Mouse (Mus musculus): ENCODE measurements around the gene Olfr1246.
"Not testable (repeated sequence)": the region's sequence is repeated elsewhere in the genome, so short reads cannot be mapped to it uniquely, and the experiment has no call there.

Gene Olfr1246

GRCm38 (mm10) chr2:89593057-89593456 lies at the start of gene Olfr1246:
Olfr1246 (minus strand) TSS chr2:89593157.
- DNase-seq (ENCODE audit: low spot score) = no peak

GRCm38 (mm10) chr2:89634883-89635282 lies 41.9 kb upstream of the Olfr1246 start, which contains the start of gene Olfr1249:
Olfr1249 (minus strand) TSS chr2:89634983.
- DNase-seq (ENCODE audit: low spot score) = no peak

- not testable (repeated sequence) for DNase-seq (ENCODE audit: low spot score)
Observed at GRCm38 (mm10) chr2:89618145-89618544, 25.2 kb upstream of the Olfr1246 start, which contains the start of gene Olfr1248. Olfr1248 (minus strand) TSS chr2:89618245.

- DNase-seq (ENCODE audit: low spot score) = no peak
Observed at GRCm38 (mm10) chr2:89614030-89614429, 21.1 kb upstream of the Olfr1246 start, which contains the start of gene Olfr1247. Olfr1247 (minus strand) TSS chr2:89614130.

GRCm38 (mm10) chr2:89578347-89578746 lies 14.6 kb downstream of the Olfr1246 start, which contains the start of gene Olfr1245:
Olfr1245 (minus strand) TSS chr2:89578447.
- DNase-seq (ENCODE audit: low spot score) = no peak

- not testable (repeated sequence) for DNase-seq (ENCODE audit: low spot score)
Observed at GRCm38 (mm10) chr2:89562706-89563105, 30.3 kb downstream of the Olfr1246 start.

- DNase-seq (ENCODE audit: low spot score) = no peak
Observed at GRCm38 (mm10) chr2:89544516-89544915, 48.4 kb downstream of the Olfr1246 start.

GRCm38 (mm10) chr2:89539923-89540322 lies 53.0 kb downstream of the Olfr1246 start:
- DNase-seq (ENCODE audit: low spot score) = no peak

Measured in T-cell, adult 2 months (primary cell).